Mouse (Mus musculus): ENCODE data around the gene Mst1.

DNA sequence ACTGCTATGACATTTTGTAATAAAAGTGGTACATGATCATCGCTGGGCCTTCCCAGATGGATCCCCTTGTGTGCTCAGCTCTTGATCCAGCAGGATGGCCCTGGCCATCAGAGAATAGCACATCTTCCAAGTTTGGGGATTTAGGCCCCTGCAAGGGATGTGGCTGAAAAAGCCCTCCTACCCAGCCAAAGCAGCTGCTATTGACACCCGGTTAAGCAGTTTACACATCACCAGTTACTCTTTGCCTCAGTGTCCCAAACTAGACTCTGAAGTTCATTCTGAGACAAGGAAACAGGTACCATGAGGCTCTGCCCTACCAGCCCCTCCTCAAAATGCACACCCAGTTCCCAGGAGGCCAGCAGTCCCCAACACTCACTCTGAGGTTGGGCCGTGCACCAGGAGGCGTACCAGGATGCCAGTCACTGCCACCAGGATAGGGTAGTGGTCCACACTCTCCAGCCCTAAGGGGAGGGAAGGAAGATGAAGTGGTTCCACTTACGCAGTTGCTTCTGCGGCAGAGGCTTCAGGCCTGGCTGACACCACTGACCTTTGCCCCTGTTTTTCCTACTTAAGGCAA is 24.5 kb upstream of the Mst1 start:
- TF ChIP-seq USF1 (IDR thresholded peaks at IDR 0.05; ENCODE audit: low read depth) (no peak), POLR2A (IDR thresholded peaks at IDR 0.05; ENCODE audit: insufficient read length, low read depth) (no peak), MYOG (IDR thresholded peaks at IDR 0.05; ENCODE audit: control insufficient read depth in 1 of 3, insufficient read depth in 1 of 3, insufficient read length in 2 of 3, low read depth in 2 of 3) (no peak), MAX (IDR thresholded peaks at IDR 0.05; ENCODE audit: low read depth) (no peak), REST (IDR thresholded peaks at IDR 0.05; ENCODE audit: insufficient read depth, insufficient read length) (no peak), TCF12 (IDR thresholded peaks at IDR 0.05; ENCODE audit: insufficient read depth, poor library complexity, severe bottlenecking) (no peak), CEBPB (IDR thresholded peaks at IDR 0.05; ENCODE audit: insufficient read depth, poor library complexity, severe bottlenecking) (no peak), POLR2AphosphoS2 (IDR thresholded peaks at IDR 0.05; ENCODE audit: insufficient read length, low read depth) (peak; percentile 52), TCF3 (IDR thresholded peaks at IDR 0.05; ENCODE audit: insufficient read length, low read depth) (no peak)
